Mouse (Mus musculus) gastrocnemius, adult 8-10 months (tissue): ENCODE results near the gene Clip3. TPM values are rescaled to one million over a fixed set of nuclear protein-coding genes. Genes with fewer than 3 reads are reported as not detected.

Experiments
- DNase-seq, 2 experiments: peaks; one replicate each; pipeline ENCODE4 v3.0.0; 2022; ENCODE audit warnings: low spot score in 2 of 2
- total RNA-seq, 4 experiments: library from RNA; stranded (reverse); gene quantifications; 2 replicates each; pipeline ENCODE4 v1.2.4; 2022

The Clip3 gene
- total RNA-seq, 4 experiments from 2014 or later = 1.1 to 7.3 (median 3.4) TPM

DNA sequence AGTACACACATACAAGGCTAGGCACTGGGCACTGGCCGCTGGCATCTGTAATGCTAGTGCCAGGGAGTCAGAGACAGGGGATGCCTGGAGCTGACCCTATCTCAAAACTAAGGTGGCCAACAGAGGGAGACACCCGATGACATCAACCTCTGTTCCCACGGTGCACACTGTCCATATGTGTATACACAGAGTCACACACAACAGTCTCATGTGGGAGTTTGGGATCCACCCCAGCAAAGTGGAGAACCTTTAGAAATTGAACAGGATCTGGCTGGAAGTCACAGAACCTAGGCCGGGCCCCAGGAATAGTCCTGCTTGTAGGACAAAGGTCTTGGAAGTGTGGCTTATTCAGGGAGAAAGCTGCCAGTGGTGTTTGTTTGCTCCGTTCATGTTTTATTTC lies 2.8 kb downstream of the Clip3 start:
- no peak for DNase-seq

DNA sequence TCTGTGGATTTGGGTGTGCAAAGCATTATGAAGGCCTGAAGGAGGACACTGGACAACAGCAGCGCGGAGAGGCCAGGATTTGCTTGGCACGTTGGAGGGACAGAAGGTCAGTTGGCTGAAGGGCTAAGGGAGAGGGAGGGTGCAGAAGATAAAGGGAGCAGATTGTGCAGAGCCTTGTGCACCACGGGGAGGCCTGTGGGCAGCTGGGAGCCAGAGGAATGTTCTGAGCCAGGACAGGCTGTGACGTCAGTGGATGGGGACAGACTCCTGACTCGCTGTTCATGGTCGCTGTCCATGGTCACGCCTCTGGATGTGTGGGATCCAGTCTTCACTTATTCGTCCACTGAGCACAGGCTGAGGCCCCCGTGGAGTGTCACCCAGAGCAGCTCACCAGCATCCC lies 3.6 kb downstream of the Clip3 start:
- DNase-seq = no peak

DNA sequence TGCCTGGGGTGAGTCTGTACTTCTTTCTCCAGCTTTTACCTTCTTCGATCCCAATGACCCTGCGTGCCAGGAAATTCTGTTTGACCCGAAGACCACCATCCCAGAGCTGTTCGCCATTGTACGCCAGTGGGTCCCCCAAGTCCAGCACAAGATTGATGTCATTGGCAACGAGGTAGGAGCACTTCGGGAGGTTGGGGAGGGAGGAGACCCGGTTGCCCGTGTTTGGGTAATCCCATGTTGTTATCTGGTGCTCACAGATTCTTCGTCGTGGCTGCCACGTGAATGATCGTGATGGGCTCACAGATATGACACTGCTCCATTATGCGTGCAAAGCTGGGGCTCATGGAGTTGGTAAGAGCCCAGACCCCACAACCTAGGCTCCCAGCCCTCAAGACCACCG lies 5.3 kb downstream of the Clip3 start:
- DNase-seq = no peak

DNA sequence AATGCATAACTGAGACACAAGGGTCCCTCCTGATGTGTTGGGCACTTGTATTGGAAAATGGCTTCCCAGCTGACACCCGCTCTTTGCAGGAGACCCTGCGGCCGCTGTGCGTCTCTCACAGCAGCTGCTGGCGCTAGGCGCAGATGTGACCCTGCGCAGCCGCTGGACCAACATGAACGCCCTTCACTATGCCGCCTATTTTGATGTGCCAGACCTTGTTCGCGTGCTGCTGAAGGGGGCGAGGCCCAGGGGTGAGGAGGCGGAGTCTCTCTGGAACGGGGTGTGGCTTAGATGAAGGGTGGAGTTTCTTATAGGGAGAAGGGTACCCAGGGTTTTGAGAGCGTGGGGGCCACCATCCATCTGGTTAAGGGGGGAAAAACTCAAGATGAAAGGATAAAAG lies 5.7 kb downstream of the Clip3 start:
- no peak for DNase-seq

DNA sequence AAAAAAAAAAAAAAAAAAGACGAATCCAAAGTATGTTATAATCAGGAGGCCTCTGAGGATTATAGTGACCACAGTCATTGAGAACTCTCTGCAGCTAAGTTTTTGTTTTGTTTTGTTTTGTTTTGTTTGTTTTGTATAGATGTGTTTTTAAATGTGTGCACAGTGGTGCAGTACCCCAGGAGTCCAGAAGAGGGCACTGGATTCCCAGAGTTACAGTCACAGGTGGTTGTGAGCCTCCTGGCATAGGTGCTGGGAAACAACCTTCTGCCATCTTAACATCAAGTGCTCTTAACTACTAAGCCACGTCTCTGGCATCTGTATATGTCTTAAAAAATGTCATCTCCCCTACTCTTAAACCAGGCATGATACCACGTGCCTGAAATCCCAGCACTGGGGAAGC lies 9.4 kb downstream of the Clip3 start:
- no peak for DNase-seq

DNA sequence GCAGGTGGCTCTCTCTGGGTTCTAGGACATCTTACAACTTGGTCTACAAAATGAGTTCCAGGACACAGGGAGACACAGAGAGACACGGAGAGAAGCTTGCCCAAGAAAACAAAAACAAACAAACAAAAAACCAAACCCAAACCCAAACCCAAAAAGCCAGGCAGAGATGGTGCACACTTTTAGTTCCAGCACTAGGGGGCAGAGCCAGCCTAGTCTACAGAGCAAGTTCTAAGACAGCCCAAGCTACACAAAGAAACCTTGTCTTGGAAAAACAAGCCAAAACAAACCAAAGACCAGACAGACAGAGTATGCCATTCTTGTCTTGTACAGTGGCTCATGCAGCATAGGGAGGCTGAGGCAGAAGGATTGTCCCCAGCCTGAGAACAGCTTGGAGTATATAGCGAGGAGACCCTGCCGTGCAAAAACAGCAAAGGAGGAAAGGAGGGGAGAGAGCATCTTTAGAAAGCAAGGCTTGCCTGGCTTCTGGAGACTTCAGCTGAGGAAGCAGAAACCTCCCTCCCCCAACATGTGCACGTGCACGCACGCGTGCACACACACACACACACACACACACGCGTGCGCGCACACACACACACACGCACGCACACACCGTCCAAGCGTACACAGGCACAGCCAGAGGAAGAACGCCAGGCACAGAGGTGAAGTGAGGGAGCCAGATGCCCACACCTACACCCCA lies 14.7 kb downstream of the Clip3 start:
- DNase-seq = no peak

DNA sequence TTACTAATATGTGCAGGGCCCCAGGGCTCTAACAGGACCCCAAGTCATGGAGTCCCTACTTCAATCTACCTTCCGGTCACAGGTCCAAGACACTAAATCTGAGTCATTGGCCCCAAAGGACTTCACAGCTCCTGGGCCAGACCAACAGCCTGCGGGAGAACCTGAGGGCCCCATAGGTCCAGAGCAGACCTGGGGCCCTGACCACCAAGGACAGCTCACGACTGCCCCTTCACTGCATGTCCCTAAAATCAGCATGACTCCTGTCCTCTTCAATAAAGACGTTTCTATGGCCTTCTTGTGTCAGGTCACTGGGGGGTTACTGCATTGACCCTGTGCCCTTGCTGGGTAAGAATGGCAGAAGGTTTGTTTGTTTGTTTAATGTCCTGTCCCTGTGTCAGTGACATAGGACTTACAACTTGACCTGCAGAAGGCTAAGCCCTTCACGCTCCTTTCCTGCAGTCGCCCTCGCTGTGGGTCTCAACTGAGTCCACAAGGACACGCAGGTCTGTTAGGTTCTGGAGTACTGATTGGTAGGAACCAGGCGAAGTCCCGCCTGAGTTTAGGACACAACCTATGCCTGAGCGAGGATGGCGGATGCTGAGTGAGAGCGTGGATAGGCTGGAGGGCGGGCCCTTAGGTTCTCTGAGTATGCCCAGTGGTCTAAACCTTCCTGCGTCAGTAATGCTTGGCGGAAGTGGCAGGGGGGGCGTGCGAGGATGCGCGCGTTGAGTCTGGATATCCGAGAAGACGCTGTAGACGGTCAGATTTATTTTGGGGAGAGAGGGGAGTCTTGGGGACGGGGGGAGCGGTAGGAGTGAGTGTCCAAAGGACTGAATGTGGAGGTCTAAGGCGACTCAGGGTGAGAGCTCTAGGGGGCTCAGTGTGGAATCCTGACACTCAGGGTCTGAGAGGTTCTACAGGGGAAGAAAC lies 16.8 kb downstream of the Clip3 start, which contains the start of gene Alkbh6:
Gene Alkbh6 (plus strand): TSS at position 642 of the 930 bp plus-strand sequence.
- DNase-seq = peak; percentile 90 to 94

DNA sequence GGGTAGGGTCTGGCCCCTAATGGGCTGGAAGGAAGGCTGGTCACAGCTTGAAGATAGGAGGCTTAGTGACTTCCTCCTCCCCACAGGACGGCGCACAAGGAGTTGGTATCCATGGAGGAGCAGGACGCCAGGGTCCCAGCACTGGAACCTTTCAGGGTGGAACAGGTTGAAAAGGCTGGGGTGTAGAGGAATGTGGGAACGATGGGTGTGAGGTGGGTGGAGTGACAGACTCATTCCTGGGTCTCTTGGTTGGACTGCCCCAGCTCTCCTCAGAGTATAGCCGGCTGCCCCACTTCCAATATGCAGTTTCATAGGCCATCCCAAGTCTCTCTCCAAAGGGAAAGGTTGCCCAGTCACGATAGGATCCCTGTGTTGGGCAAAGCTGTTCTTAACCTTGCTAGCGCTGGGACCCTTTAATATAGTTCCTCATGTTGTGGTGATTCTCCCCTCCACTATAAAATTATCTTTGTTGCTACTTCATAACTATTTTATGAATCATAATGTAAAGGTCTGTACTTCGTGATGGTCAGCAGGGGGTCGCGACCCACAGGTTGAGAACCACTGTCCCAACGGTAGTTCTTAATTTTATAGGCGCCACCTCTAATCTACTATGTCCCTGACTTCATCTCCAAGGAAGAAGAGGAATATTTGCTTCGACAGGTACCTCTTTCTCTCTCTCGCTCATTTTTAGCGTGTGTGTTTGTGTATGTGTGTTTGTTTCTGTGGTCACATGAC lies 18.0 kb downstream of the Clip3 start:
- DNase-seq = no peak

DNA sequence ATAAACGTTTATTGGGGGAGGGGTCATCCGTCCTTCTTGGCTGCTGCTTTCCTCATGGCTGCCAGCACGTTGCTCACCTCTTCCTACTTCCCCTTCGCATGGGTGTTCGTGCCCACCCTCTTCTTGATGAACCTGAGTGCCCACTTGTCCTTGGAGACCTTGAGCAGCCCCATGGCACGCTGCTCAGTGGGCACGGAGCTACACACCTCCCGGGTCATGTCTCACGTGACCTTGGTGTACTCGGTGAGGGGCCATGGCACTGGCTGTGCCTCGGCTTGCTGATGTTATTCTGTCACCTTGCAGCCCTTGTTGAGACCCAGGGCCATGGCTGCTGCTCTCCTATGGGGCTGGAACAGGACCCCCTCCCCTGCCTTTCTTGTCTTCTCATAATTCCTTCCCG lies 18.6 kb downstream of the Clip3 start:
- no peak for DNase-seq

DNA sequence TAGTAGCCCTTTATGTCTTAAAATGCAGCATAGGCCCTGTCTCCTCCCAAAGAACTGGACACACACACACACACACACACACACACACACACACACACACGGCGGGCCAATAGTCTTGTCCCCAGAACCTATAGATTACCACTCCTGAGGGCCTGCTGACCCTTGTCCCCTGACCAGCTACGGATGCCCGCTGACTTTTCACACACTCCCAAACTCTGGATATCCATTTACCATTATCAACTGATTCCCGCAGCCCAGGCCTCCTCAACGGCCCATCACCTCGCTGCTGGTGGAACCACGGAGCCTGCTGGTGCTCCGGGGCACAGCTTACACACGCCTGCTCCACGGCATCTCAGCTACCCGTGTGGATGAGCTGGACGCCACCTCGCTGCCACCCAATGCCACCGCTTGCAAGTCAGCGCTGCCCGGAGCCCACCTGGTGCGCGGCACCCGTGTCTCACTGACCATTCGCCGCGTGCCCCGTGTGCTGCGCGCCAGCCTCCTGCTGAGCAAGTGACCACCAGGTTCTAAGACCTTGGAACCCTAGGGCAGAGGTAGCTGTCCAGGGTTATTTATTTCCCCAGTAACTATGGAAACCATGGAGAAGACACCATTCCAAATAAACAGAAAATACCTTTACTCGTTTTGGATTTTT lies 22.3 kb downstream of the Clip3 start:
- no peak for DNase-seq

DNA sequence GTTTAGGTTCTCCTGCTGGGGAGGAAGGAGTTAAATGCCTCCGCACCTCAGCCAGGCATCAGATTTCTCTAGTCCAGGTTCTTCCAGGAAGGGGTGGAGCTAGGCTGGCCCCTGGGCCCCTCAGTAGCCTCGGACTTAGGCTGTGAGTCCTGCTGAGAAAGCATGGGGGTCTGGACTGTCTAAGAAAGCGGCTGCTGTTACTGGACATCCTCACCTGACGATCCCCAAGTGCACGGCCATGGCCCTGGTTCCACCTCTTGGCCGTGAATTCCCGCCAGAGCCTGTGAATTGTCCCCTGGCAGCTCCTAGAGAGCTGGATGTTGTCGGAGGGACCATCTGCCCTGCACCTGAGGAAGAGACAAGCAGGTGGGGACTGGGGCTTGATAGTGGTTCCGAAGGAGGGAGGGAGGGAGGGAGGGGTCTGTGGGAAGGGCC lies 23.2 kb downstream of the Clip3 start, which contains the start of gene Syne4:
Gene Syne4 (plus strand): TSS at position 87 of the 435 bp plus-strand sequence.
- DNase-seq = no peak

DNA sequence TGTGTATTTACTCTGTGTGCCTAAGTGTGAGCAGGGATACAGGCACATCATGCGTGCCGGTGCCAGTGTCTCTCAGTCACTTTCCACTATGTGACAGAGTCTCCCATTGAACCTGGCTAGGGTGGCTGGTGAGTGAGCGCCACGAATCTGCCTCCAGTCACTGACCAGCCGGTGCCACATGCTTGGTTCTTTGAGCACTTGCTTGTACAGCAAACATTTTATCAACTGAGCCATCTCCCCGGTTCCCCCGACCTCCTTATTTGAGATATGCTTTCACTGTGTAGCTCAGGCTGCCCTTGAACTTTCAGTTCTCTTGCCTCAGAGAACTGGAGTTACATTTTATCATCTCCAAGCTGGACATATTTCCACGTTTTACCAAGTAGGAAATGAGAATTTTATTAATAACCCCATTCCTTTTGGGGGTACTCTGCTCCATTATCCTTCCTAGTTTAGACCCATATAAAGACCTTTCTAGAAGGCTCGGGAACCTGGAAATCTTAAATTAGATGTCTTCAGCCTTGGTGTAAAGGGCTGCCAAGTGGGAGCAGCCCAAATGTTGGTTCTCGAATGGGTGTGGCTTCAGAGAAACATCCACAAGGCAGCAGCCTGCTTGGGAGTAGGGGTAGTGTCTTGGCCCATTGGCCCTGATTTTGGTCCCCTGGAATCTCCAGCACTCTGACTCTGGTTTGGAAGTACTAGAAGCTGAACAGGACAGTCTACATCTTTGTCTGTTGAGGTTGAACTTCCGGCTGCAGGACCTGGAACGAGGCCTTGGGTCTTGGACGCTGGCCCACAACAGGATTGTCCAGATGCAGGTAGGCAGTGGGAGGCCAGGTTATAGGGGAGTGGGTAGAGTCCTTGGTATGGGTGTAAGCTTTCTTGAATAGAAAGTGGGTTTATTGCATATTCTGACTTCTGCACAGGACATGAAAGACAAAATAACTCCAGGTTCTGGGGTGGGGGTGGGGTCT lies 24.3 kb downstream of the Clip3 start:
- no peak for DNase-seq

DNA sequence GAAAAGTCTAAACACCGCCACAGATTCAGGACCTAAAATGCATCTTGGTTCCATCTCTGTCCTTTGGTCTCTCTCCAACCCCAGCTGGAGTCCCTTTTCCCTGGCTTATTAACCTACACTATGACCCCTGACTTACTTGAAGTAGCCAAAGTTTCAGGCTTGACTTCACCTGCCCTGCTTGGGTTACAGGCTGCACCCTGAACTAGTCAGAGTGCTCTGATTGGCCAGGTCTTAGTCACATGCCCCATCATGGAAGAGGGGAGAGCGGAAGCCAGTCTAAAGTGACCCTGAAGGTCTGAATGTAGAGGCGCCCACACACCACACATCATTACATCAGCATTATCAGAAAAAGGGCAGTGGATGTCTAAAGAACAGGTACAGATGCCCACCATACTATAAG lies 26.6 kb downstream of the Clip3 start:
- DNase-seq = no peak

DNA sequence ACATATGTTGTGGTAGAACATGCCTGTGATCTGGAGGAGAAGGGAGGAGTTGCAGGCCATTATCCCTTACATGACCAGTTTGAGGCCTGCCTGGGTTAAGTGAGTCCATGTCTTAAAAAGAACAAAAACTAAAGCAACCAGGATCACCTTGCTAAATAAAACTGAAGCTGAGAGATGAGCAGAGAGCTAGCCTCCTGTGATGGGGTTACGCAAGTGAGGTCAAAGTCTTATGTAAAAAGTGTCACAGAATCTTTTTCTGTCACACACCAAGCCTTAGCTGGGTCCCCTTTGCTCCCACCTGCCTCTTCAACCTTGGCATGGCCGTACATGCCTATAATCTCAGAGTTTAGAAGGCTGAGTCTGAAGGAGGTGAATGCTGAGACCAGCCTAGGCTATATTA lies 29.4 kb downstream of the Clip3 start:
- no peak for DNase-seq

DNA sequence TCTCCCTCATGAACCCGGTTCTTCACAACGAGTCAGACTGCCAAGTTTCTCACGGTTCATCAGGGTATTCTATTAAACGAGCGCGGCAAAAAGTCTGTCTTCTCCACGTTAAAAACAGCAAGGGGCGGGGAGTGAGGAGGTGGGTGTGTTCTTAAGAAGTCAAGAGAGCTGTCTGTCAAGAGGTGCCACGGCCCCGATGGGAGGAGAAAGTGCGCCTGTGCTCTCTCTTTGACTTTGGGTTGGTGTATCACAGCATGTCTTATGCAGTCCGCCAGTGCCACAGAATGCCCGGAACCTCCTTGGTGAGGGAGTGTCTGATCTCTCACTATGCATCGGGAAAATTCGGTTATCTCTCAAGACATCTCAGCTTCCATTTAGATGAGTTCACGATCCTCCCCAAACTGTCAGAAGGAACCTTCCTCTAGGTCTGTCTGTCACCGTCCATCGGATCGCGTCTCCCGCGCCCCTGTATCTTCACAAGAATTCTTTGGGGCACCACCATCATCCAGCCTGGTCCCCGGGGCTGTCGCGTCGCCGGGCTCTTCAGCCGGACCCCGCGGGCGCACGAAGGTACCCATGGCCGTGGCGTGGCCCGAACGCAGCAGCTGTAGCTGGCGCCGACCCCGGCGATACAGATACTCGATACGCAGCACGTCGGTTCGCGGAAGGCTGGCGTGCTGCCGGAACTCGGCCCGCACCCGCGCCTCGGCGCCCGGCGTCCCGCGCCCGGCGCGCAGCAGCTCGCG lies 30.2 kb downstream of the Clip3 start, which contains the start of gene E130208F15Rik:
Gene E130208F15Rik (plus strand): TSS at position 202 of the 746 bp plus-strand sequence.
- DNase-seq = peak; percentile 45 to 59

DNA sequence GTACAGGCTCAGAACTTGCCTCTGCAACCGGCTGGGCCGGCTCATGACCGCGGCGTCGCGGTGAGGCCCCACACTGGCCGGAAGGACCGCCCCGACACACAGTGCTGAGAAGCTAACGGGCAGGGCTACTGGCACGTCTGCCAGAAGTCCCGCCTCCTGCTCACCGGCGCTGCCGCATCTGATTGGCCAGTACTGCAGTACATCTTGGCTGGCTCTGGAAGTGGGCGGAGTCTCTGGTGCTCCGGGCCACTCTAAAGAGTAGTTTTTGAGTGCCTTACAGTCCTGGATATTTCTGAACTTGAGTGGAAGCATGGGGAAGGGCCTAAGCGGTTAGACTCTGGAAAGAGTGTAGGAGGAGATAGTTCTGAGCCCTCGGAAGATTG lies 30.7 kb downstream of the Clip3 start:
- DNase-seq = peak; percentile 94 to 97

DNA sequence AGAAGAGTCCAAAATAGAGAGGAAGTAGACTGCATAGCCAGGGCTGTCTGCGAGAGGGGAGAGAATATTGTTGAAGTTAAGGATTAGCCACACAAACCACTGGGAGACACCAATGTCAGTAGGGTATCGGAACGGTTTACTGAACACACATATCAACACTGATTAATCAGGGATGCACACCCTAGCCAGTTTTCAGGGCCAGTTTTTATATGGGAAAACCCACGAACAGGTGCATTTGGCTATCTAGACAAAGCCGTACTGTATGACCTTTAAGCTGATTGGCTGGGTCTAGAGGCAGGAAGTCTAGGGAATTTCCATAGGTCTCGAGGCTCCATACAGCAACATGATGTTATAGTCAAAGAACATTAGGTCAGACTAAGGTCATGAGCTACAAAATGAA lies 31.3 kb downstream of the Clip3 start:
- no peak for DNase-seq

DNA sequence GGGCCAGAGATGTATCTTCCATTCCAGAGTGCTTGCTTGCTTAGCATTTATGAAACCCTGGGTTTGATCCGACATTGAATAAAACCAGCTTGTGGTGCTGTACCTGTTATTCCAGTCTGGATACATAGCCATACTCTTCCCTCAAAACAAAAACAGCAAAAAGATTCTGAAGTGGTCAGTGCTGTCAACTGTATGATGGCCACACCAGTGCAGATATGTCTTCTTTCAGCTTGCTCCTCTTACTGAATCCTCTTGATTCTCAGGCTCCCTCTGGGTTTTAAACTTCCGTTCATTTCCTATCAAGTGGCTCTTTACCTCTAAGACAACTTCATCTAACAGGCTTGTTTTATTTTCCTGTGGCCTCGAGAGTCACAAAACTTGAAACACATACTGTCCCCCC lies 32.3 kb downstream of the Clip3 start, which contains the start of gene Sdhaf1:
Gene Sdhaf1 (minus strand): TSS at position 101 of the 400 bp plus-strand sequence.
- DNase-seq = no peak

DNA sequence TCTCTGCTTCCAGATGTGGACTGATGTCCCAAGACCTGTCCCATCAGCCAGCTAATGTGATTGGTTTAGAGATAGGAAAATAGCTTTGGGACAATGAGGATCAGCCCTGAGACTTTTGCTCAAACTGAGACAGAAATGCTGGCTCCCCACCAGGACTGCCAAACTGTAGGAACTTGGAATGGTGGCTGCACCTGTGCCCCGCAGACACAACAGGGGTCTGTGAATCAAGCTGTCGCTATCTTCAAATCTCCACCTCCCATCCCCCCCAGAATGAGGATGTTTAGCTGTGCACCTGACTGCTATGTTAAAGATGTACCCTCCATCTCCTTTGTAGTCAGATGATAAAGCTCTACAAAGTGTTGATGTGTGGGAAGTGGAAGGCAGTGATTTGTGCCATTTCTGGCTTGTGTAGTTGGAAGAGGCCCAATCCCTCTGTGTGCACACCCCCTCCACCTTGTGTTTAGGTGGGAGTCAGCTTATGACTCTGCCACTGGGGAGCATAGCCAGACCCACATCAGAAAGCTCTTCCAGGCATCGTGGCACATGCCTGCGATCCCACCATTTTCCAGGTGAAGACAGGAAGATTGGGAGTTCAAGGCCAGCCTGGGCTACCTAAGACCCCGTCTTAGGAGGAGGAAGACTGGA lies 32.9 kb downstream of the Clip3 start:
- no peak for DNase-seq
